Mouse (Mus musculus): ENCODE data around the gene Fhod1.

DNA sequence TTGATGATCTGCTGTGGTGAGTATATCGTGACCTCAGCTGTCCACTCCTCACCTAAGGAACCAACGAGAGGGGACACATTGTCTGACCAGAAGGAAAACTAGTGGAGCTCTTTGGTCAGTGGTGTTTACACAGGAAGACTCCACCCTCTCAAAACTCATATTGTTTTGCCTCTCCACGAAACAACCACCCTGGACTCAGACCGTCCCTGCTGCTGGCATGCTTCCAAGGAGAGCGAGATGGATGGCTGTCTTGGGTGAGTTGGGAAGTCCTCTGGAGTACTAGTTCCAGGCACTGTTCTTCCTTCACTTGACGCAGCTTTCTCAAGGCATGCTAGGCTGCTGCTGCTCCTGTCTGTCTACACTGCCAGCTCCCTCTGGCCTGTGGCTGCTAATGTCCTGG, 41.3 kb upstream of the Fhod1 start:
- no peak for TF ChIP-seq POLR2A (IDR thresholded peaks at IDR 0.05; ENCODE audit: borderline replicate concordance, low read depth, low read length)
- TF ChIP-seq CTCF (IDR thresholded peaks at IDR 0.05; ENCODE audit: low read depth, low read length), result no peak
